ENCODE assay signal across 10 mouse cellular contexts in genomic region chr2:84380816-84381215, GRCm38 (mm10). TPM values are rescaled to one million over a fixed set of nuclear protein-coding genes. Genes with fewer than 3 reads are reported as not detected.
DNase-seq lines count a peak whose midpoint lies in the region; ATAC-seq and TF ChIP-seq lines count a peak whose summit lies in the region.
"Had no signal": no experiment of that assay in that cellular context is flagged by ENCODE, and none has a peak within 500 bp of the region (broad histone marks: within the 10 kb centered on the region; RNA-seq: fewer than 3 reads in every experiment).

No protein-coding gene starts in this region.

- H3K4me1 ChIP-seq in liver, embryonic 12.5 days: peaks cover 12% of the 10 kb centered on the region; the same call in 1 of the 2 replicates
- H3K4me1 ChIP-seq: limb, embryonic 10.5 days had no signal

- peak overlapping the region; percentile 36 for H3K4me3 ChIP-seq in layer of hippocampus, adult 2 months
- no peak overlapping the region for H3K4me3 ChIP-seq in liver, embryonic 12.5 days
- H3K4me3 ChIP-seq: embryonic facial prominence, embryonic 12.5 days; limb, embryonic 10.5 days had no signal

- ATAC-seq in liver, embryonic 12.5 days: no peak

- TF ChIP-seq CTCF in layer of hippocampus, adult 2 months (conservative IDR thresholded peaks at IDR 0.05): no peak
- TF ChIP-seq CTCF in brain, embryonic 14.5 days (IDR thresholded peaks at IDR 0.05; ENCODE audit: borderline replicate concordance, extremely low read depth, insufficient read depth, insufficient read length): no peak

- no peak for TF ChIP-seq POLR2A in brain, embryonic 14.5 days (IDR thresholded peaks at IDR 0.05; ENCODE audit: borderline replicate concordance, extremely low read depth, insufficient read depth, insufficient read length, poor library complexity, severe bottlenecking)

- H3K36me3 ChIP-seq in liver, embryonic 12.5 days: no peaks in the 10 kb centered on the region
- H3K36me3 ChIP-seq: embryonic facial prominence, embryonic 12.5 days; limb, embryonic 10.5 days had no signal

- H3K9me3 ChIP-seq in liver, embryonic 12.5 days (replicated peaks): no peaks in the 10 kb centered on the region
- H3K9me3 ChIP-seq: embryonic facial prominence, embryonic 12.5 days; limb, embryonic 10.5 days had no signal

- WGBS in liver, embryonic 12.5 days (ENCODE audit: insufficient replicate concordance): 73% methylated on average over 11 of the region's 11 CpGs

- no peak overlapping the region for H3K9ac ChIP-seq in liver, embryonic 12.5 days
- H3K9ac ChIP-seq: embryonic facial prominence, embryonic 12.5 days had no signal

- no peak overlapping the region for H3K4me2 ChIP-seq in liver, embryonic 12.5 days
- H3K4me2 ChIP-seq: embryonic facial prominence, embryonic 12.5 days had no signal

- H3K27ac ChIP-seq in layer of hippocampus, adult 2 months: no peak overlapping the region
- no peak overlapping the region for H3K27ac ChIP-seq in liver, embryonic 12.5 days
- H3K27ac ChIP-seq: embryonic facial prominence, embryonic 12.5 days; limb, embryonic 10.5 days had no signal

- no peaks in the 10 kb centered on the region for H3K27me3 ChIP-seq in liver, embryonic 12.5 days (replicated peaks)
- H3K27me3 ChIP-seq: embryonic facial prominence, embryonic 12.5 days had no signal

- peak; percentile 16 for DNase-seq in adrenal gland, postnatal 10 days
- no peak for DNase-seq in adrenal gland, adult 18-20 months (ENCODE audit: low spot score in 2 of 2)
- no peak for DNase-seq in layer of hippocampus, adult 2 months (ENCODE audit: low spot score in 2 of 2)
- DNase-seq in layer of hippocampus, adult 8-10 months (ENCODE audit: low spot score in 2 of 2): no peak
- peak; percentile 64 for DNase-seq in brain, embryonic 14.5 days (ENCODE audit: low read depth)
- DNase-seq in heart, postnatal 4 days: peak; percentile 50
- no peak for DNase-seq in urinary bladder, adult 2 months (ENCODE audit: low spot score)

RNA-seq across cellular contexts. Expression of gene Calcrl, which starts 44.4 kb away (rescaled TPM):
- total RNA-seq in adrenal gland, postnatal 10 days (2021): 10 to 100 TPM; 32.0 to 33.9 TPM
- 10 to 100 TPM; 23.5 to 27.5 TPM for total RNA-seq in adrenal gland, adult 18-20 months (2021)
- 1 to 10 TPM; 8.0 to 8.5 TPM for total RNA-seq in layer of hippocampus, adult 2 months (2021)
- 10 to 100 TPM in 2 of 4 experiments, 1 to 10 TPM in 2; 9.6 to 12.6 (median 10.4) TPM for total RNA-seq in layer of hippocampus, adult 8-10 months (2022)
- 1.9 and 5.0 TPM in 2 replicates for polyA plus RNA-seq in brain, embryonic 14.5 days (2012; rRNA removed)
- 10 to 100 TPM; 37.2 to 41.6 TPM for total RNA-seq in heart, postnatal 4 days (2021)
- polyA plus RNA-seq in urinary bladder, adult 2 months (2012; rRNA removed): 23.0 and 24.8 TPM in 2 replicates
- polyA plus RNA-seq in liver, embryonic 12.5 days (2016; fragmentation: Nextera tagmentation; extraction: Ambion mirVana): 22.1 and 24.6 TPM in 2 replicates

Comparison
In these comparisons a context has a peak if more than half of its experiments do, and no peak if none do; other contexts are left out.
1. DNase-seq: peak in adrenal gland, postnatal 10 days (single experiment), brain, embryonic 14.5 days (single experiment) and heart, postnatal 4 days (single experiment); none in adrenal gland, adult 18-20 months (0 of 2), layer of hippocampus, adult 2 months (0 of 2), layer of hippocampus, adult 8-10 months (0 of 2) and urinary bladder, adult 2 months (single experiment).